Mouse (Mus musculus) lung, postnatal 4 days (tissue): ENCODE data around the gene Daam1.

Source experiments
- DNase-seq, 2 experiments: peaks; one replicate each; pipeline ENCODE4 v3.0.0; 2021

Gene Daam1

DNA sequence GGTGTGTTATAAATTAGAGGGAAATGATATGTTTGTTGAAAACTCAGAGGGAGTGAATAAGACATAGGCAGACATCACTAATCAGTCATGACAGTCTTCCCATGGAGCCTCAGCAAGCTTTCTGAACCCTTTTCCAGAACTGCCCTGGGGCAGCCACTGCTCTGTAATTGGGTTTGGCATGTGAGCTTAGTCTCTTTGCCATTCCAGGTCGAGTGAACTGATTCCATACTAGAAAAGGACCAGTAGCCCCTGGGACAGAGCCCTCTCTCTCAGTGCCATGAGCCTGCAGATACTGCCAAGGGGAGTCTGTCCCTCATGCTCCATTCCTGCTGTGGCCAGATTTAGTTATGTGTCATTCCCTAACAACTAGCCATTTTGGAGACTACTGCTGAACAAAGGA, 144.7 kb downstream of the Daam1 start:
- no peak for DNase-seq

- peak; percentile 40 to 56 for DNase-seq
Observed at GRCm38 (mm10) chr12:71976361-71976960, 145.6 kb downstream of the Daam1 start.

DNA sequence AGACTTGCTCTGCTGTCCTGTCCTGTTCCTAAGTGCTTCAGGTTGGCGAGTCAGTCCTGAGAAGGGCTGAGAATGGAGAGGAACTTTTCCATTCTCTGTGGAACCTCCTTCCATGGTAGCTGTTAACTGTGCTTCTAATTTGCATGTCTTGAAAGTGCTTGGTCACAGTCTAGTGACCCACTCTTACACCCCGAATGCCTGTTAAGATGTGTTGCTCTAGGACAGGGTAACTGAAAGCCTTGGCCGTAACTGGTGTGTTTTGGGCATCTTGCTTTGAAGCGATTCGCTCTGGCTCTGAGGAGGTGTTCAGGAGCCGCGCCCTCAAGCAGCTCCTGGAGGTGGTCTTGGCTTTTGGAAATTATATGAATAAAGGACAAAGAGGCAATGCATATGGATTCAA, 146.5 kb downstream of the Daam1 start:
- DNase-seq, result no peak

- peak in 1 of 2 experiments; percentile 46 for DNase-seq
Observed at GRCm38 (mm10) chr12:71978513-71979352, 147.9 kb downstream of the Daam1 start.

GRCm38 (mm10) chr12:71980166-71980565, 149.3 kb downstream of the Daam1 start:
- DNase-seq, result no peak

GRCm38 (mm10) chr12:71980746-71981145, 149.9 kb downstream of the Daam1 start:
- peak; percentile 62 to 69 for DNase-seq

DNA sequence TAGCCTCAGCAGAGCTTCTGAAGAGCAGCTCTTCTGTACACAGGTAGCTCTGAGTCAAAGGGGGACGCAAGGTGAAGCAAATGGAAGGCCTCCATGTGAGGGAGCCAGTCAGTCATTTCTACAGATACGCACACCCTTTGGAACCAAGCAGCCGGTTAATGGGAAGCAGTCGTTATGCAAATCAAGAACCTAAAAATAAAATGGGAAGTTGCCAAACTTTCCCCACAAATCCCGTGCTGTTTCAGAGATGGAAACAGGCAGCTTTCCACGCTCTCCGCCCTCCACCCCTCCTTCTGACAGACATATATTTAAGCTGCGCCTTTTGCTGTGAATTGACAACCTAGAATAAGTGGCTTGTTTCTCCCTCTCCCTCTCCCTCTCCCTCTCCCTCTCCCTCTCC, 150.4 kb downstream of the Daam1 start:
- peak in 1 of 2 experiments; percentile 51 for DNase-seq

DNA sequence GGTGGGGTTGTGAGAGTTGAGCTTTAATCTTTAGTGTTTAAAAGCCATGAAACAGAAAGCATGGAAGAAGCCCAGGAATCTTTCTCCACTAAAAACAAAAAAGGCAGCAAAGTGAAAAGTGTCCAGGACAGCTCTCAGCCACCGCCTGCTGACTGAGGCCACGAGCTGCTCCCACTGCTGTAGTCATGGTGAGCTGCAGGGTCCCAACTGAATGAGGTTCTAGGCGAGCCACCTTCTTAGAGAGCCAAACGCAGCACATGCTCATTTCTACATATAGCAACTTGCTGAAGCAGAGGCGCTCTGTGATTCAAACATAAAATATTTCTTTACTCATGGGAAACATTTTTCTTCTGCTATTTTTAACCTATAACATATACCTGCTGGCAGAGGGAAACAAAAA, 150.9 kb downstream of the Daam1 start:
- DNase-seq, result no peak

DNA sequence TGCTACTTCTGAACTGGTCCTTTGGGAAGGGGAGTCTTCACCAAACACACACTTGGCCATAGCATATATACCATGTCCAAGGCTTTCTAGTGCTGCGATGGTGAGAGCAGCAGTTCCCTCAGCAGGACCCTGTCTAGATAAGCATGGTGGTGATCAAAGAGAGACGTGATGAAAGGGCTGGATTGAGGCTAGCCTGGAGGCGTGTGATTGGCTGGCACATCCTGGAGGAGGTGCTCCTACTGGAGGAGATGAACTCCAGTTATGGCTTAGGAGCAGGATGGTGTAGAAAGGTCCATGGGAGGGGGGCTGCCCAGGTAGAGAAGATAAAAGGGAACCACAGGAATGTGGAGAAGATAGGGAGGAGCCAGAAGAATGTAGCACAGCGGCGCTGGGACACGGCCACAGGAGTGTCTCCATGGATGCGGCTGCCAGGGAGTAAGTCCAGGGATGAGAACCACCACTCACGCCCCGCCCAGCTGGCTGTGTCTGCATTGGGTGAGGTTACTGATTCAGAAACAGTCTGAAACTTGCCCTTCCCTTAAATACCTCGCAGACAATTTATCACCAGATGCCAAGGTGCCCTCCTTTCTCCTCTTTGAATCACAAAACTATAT, 152.3 kb downstream of the Daam1 start:
- DNase-seq, result peak in 1 of 2 experiments; percentile 33

- no peak for DNase-seq
Observed at GRCm38 (mm10) chr12:71987161-71987560, 156.3 kb downstream of the Daam1 start.

GRCm38 (mm10) chr12:71987885-71988284, 157.0 kb downstream of the Daam1 start:
- DNase-seq, result no peak

- DNase-seq, result no peak
Observed at GRCm38 (mm10) chr12:71989596-71989995, 158.7 kb downstream of the Daam1 start.

- no peak for DNase-seq
Observed at GRCm38 (mm10) chr12:71992599-71993210, 161.8 kb downstream of the Daam1 start.

DNA sequence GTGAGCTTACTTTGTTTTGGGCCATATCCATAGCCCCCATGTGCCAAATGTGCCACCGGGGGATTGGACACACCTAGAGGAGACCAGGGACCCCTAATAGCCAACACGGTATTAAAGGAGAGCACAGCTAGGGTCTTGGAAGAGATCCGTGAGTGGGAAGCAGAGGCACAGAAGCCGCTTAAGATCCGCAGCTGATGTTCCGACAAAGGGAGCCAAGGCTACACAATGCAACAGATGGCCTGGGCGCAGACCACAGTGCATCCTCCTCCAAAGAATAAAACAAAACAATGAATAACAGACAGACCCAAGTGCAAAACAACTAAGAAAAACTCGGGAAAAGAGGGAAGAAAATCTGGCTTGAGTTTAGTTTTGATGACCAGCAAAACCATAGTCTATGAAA, 165.0 kb downstream of the Daam1 start:
- no peak for DNase-seq

- no peak for DNase-seq
Observed at GRCm38 (mm10) chr12:71996920-71997319, 166.0 kb downstream of the Daam1 start.

DNA sequence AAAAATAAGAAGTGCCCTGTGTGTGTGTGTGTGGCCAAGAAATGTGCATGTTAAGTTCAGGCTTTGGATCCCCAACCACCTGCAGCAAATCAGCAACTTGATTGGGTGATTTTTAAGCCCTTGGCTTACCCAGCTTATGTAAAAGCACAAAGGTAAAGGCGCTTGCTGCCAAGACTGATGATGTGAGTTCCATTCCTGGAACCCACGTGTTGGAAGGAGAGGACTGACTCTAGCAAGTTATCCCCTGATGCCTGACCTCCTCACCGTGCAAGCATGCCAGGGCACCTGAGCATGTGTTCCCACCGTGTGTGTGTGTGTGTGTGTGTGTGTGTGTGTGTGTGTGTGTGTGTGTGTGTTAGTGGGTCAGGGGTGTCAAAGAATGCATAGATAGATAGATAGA, 166.5 kb downstream of the Daam1 start:
- DNase-seq, result no peak

- DNase-seq, result peak; percentile 35 to 53
Observed at GRCm38 (mm10) chr12:71998653-71999052, 167.8 kb downstream of the Daam1 start.

GRCm38 (mm10) chr12:71999671-72000070, 168.8 kb downstream of the Daam1 start:
- DNase-seq, result no peak

DNA sequence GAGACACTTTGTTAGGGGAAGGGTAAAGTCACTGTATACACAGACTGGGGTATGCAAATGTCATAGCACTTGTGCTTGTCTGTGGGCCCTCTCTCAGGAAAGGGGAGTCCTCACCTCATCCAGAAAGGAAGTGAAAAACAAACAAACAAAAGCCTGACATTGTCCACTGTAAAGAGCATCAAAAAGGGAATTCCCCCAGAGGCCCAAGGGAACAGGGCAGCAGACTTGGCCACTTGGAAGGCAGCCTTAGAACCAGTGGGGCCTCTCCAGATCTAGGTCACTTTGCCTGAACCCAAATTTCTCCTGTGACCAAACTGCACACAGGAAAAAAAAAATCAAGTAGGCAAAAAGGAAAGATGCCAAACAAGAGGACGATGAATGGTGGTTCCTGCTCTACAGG, 170.9 kb downstream of the Daam1 start:
- DNase-seq, result no peak

DNA sequence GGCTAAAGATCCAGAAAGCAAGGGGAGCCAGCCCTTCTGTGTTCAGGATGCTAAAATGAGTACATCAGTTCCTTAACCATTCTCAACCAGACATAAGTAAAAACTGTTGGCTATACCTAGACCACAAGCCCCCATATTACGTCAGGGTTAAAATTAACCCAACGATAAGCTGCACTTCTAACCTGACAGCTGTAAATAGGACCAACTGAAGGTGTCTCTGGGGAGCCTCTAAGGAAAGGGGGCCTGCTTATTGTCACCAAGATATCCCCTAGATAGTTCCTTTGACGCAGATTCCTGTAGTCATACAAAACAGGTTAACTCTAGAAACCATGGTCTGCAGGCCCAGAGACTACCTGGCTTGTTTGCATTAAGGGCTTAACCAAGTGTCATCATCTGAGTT, 174.4 kb downstream of the Daam1 start:
- no peak for DNase-seq

DNA sequence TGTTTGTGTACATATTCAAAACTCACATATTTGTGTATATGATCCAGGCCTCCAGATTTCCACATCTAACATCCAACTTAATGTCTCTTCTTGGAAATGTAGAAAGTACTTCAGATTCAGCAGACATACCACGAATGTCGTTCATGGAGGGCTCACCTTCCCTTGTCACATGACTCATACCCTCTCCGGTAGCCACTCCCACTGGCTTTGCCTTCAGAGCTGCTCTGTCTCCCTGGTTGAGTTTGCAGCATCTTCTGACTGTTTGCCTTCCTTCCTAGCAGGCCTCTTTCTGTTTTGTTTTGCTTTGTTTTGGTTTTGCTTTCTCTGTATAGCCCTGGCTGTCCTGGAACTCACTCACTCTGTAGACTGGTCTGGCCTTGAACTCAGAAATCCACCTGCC, 176.8 kb downstream of the Daam1 start:
- DNase-seq, result no peak

DNA sequence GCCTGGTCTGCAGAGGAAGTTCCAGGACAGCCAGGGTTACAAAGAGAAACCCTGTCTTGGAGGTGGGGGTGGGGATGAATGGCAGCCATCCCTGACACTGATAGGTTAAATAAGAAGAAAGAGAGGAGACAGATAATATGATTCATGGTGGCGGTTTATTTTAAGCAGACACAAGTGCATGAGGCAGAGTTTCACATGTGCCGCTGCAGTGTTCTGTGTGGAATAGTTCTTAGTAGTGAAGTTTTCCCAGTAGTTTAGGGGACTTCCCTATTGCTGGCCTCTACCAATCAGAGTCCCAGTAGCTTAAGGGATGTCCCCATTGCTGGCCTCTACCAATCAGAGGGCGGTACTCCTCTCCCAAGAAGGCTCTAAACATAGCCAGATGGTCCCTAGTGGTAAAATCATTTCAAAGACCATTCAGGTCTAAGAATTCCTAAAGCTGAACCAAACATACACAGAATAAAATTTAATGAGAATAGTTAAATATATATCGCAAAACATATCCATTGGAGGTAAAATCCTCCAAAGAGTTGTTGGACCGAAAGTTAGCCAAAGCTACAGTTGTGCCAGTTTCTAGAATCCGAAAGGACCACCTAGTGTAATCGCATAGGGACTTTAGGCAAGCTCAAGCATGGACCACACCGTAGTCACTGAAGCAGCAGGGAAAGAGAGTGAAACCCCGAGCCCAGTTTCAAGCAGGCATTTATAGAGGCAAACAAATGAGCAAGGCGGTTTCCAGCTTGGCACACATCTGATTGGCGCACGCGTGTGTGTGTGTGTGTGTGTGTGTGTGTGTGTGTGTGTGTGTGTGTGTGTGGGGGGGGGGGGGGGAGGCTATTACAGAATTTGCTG, 178.4 kb downstream of the Daam1 start:
- no peak for DNase-seq

DNA sequence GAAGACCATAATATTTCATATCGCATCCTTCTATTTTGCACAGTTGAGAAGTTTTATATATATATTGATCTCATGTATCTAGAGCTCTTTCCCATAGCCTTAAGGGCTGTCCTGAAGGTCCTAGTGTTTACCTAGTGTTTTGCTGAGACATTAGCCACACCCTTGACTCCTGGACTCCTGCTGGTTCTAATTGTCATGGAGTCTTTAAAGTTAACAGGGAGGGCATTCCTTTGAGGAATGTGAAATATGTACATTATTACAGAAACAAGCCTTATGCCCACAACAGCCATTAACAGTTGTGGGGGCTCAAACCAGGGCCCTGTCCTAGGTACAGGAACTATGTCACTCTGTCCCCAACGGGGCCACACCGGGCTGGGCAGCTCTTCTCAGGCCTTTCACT, 180.5 kb downstream of the Daam1 start:
- DNase-seq, result no peak
